Mouse (Mus musculus) small intestine, adult 2 months (tissue): ENCODE measurements around the gene Trpm3.

Experiments used
- CTCF ChIP-seq: fragments of 200-500 bp; IDR thresholded peaks from 2 replicates; pipeline ENCODE4 v1.5.1; 2012; ENCODE audit warnings: low read depth, mild to moderate bottlenecking, control low read depth, inconsistent platforms, low read length, moderate library complexity, mixed read lengths; ENCODE audit not compliant: insufficient replicate concordance, insufficient read length; ENCODE audit errors: extremely low read depth
- POLR2A ChIP-seq: fragments of 200-500 bp; IDR thresholded peaks from 2 replicates; pipeline ENCODE4 v1.6.1; 2012; ENCODE audit warnings: low read depth, mild to moderate bottlenecking, control low read depth, inconsistent platforms, low read length, moderate library complexity

DNA sequence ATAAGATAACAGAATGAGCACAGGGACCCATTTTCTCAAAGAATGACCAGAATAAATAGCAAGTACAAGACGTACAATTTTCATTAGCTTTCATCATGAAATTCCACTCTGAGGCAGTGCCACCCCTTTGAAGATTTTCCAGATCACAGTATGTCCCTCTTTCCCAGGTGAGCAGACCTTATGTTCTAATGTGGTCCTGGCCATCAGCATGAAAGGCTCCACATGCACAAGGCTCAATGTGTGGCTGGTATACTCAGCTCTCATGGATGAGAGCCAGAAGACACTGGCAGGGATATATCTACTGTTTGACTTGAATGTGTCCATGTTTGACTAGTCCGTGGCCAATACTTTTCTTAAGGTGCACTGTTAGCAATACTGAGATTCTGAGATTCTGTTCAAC is 298.4 kb downstream of the Trpm3 start:
- TF ChIP-seq POLR2A = no peak
- TF ChIP-seq CTCF = no peak
